Mouse (Mus musculus) ovary, postnatal 10 days (tissue): ENCODE measurements around the gene Zfp566.

ENCODE experiments used
- DNase-seq: peaks from one replicate; pipeline ENCODE4 v3.0.0; 2022; ENCODE audit warnings: low spot score

The Zfp566 gene

DNA sequence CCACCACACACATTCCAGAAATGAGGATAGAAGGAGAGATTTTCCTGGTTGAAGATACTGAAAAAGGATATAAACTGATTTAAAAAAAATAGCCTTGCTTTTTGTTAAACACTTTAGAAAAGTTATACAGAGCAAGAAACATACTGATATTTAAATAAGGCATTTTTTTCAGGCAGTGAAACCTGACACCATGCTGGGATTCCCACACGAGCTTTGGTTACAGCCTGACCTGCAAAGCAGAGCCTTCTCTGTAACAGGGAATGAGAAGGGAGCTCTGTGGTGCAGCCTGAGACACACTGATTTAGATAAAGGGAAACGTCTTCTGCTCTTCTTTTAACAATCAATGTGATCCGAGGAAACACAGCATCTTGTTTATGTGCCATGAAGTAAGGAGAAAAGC, 36.7 kb downstream of the Zfp566 start:
- DNase-seq: no peak

DNA sequence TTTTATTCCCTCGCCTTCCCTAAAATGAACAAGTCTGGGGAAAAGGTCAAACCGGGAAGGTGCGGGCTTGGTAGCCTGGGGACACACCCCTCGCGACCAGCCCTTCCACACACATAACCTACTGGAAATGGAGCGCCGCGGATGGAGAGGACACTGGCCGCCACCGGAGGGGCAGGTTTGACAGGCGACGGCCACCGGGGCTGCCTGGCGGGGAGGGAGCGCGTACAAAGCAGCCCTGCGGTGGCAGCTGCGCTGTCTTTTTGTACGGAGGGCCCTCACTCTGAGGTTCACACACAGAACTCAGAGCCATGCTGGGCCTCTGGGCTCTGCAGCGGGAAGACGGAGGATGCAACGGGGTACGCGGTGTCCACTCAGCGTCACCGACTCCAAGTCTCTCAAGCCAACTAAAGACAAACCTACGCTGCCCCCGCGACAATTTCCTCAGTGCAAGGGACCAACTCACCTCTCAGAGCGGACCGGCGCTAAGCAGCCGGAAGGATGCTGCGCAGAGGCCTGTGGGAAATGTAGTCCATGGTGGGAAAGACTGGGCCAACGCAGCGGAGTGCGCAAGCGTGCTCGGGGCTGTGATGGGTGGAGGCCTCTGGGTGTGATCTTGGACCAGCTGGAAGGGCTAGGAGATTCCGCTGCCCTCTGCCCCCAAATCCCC, 39.3 kb downstream of the Zfp566 start, which contains the start of gene Zfp14:
Zfp14 (minus strand) TSS at position 499 of the 667 bp plus-strand sequence.
- peak; percentile 65 for DNase-seq

GRCm38 (mm10) chr7:30048126-30048525, 42.2 kb downstream of the Zfp566 start:
- no peak for DNase-seq

DNA sequence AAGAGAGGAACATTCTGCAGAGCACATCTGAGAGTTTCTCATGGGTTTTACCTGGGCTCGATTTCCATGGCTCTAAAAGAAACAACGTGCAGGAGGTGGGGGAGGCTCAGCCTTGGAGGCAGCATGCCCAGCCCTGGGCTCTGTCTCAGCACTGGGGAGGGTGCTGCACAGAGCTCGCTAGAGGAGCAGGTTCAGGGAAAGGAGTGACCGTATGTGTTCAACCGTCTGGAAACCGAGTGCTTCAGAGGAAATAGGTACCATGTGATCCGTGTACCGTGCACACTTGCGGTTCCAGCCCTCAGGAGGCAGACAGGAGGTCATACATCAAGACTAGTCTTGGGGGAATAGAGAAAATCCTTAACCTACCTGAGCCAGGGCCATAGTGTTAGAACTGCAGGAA, 46.0 kb downstream of the Zfp566 start:
- no peak for DNase-seq

DNA sequence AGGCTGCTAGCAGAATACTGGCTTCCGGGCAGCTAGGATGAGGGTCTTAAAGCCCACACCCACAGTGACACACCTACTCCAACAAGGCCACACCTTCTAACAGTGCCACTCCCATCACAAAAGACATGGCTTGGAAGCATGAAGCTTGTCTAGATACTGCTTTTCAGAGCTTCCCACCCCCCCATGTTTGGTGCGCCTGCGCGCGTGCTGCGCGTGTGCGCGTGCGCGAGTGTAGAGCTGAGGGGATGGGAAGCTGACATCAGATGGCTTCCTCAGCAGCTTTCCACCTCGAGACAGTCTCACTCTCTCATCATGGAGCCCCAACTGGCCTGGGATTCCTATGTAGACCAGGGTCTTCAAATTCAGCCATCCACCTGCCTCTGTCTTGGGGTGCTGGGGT, 56.0 kb downstream of the Zfp566 start:
- DNase-seq: no peak

DNA sequence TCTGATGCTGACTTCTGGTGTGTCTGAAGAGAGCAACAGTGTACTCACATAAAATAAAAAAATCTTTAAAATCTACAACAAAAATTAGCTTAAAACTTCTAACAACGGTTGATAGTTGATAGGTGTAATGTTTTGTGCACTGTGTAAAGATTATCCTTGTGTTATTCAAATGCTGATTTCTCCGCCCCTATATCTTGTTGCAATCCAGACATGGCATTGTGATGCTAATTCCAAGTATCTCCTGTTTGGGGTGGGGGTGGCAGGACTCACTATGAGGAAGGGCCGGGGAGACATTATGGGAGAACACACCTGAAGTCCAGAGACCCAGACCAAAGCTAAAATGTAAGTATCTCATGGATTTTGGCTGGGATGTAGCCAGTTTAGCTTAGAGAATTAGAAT, 58.9 kb downstream of the Zfp566 start:
- DNase-seq: no peak

DNA sequence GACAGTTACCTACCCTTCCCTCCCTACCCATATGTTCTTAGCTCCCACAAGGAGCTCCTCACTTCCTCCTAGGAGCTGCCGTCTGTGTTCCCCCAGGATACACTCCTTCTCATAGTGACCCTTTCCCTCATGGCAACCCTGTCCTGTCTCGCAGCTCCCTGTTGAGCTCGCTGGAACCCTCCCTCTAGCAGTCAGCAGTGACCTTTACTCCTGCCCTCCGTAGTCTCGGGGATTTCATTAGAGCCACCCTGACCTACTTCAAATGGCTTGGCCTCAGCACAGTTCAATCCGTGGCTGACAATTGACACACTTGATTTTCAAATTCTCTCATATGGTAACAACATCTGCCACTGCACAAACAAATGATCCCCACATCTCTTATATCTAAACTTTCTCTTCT, 59.6 kb downstream of the Zfp566 start:
- no peak for DNase-seq

DNA sequence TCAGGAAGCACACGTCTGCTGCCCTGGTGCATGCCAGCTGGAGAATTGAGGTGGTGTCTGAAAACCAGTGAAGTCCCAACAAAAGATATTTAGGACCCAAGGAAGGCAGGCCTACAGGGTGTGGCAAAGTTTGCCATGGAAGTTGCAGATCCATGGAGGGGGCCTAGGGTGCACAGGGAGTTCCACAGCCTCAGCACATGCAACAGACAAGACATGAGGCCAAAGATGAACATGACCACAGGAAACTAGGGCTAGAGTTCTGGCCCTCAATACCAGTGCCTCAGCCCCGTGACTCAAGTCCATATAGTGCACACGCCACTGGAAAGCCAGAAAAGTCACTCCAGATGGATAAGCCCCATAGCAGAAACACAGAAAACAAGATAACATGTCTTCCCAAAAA, 61.8 kb downstream of the Zfp566 start:
- no peak for DNase-seq
